Mouse (Mus musculus): Measurements from ENCODE around the gene Iqch. TPM values are rescaled to one million over a fixed set of nuclear protein-coding genes. Genes with fewer than 3 reads are reported as not detected.

The Iqch gene
- total and polyA plus RNA-seq, 3 experiments = 0.06 TPM; not detected in 2

DNA sequence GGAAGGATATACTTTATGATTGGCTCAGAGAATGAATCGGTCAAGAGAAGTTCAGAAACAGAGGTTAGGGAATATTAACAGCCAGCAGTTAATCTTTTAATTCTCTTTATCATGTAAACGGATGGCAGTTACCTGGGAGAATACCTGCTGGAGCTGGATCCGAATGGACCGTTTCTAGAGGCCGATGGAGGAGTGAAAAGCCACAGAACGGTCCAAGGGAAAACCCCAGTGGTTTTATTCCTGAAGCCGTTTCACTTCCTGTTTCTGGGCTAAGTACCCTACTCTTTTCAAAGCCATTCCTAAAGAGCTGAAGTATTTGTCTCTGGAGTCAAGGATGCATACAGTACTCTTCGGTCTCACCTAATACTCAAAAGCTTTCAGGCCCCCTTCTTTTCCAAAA lies 102.4 kb downstream of the Iqch start:
- Histone ChIP-seq H3K9ac (ENCODE audit: low read depth, low read length) (no peak overlapping the region), H3K27ac (no peak overlapping the region), H3K79me2 (replicated peaks; ENCODE audit: control insufficient read depth, insufficient read depth, low read length) (no peaks in the 10 kb centered on the region), H3K36me3 (ENCODE audit: control insufficient read depth, insufficient read depth, low read length) (no peaks in the 10 kb centered on the region), H3K4me1 (ENCODE audit: control insufficient read depth, insufficient read depth, low read length) (no peaks in the 10 kb centered on the region), H3K4me3 (no peak overlapping the region), H3K27me3 (ENCODE audit: control insufficient read depth, insufficient read depth, low read length) (no peaks in the 10 kb centered on the region)
- intact Hi-C loops (cut with DNase I) = no loop called here
- whole genome bisulfite sequencing = 77% methylated on average over 8 of the region's 8 CpGs
- DNase-seq = no peak
- TF ChIP-seq CTCF (IDR thresholded peaks at IDR 0.05) (no peak), POLR2A (IDR thresholded peaks at IDR 0.05; ENCODE audit: insufficient read depth, low read depth, low read length) (no peak), EP300 (IDR thresholded peaks at IDR 0.05; ENCODE audit: insufficient read depth, low read depth, low read length) (no peak)

DNA sequence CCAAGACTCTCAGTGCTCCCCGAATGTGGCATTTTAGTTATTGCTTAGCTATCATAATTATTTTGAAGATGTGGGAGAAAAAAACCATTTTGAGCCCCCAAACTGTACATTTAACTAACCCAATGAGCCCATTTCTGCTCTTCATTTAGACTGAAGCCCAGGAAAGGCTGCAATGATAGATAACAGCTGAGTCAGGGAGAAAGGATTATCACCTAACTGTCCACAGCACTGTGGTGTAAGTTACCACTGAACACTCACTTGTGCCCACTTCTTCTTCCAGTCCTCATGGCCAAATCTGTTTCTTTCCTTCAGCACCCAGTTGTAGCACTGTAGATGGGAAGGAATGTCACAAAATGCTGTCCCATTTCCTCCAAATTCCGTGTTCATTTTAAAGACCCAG lies 106.5 kb downstream of the Iqch start:
- Histone ChIP-seq H3K4me1 (ENCODE audit: control insufficient read depth, insufficient read depth, low read length) (no peaks in the 10 kb centered on the region), H3K27ac (no peak overlapping the region), H3K79me2 (replicated peaks; ENCODE audit: control insufficient read depth, insufficient read depth, low read length) (no peaks in the 10 kb centered on the region), H3K27me3 (ENCODE audit: control insufficient read depth, insufficient read depth, low read length) (no peaks in the 10 kb centered on the region), H3K9ac (ENCODE audit: low read depth, low read length) (no peak overlapping the region), H3K36me3 (ENCODE audit: control insufficient read depth, insufficient read depth, low read length) (no peaks in the 10 kb centered on the region), H3K4me3 (no peak overlapping the region)
- TF ChIP-seq CTCF (IDR thresholded peaks at IDR 0.05) (no peak), EP300 (IDR thresholded peaks at IDR 0.05; ENCODE audit: insufficient read depth, low read depth, low read length) (no peak), POLR2A (IDR thresholded peaks at IDR 0.05; ENCODE audit: insufficient read depth, low read depth, low read length) (no peak)
- DNase-seq = no peak
- 69% methylated on average over 2 of the region's 2 CpGs for WGBS
- intact Hi-C loops (cut with DNase I) = no loop called here

DNA sequence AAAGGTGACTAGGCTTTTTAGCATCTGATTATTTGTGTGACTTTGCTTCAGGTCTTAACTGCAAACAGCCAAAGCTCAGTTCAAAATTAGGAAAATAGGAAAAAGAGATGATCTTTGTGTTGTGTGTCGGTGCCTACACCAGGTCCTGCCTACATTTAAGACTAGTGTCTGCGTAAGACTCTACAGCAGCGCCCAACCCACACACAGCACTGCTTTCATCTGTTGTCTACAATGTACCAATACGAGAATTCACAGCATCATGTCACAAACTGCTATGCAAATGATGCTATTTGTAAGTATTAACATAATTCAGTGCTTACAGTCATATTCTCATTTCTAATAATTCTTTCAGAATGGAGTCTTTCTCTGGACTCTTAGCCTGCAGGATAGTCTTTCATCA lies 108.5 kb downstream of the Iqch start:
- Histone ChIP-seq H3K4me1 (ENCODE audit: control insufficient read depth, insufficient read depth, low read length) (no peaks in the 10 kb centered on the region), H3K9ac (ENCODE audit: low read depth, low read length) (no peak overlapping the region), H3K27me3 (ENCODE audit: control insufficient read depth, insufficient read depth, low read length) (no peaks in the 10 kb centered on the region), H3K27ac (no peak overlapping the region), H3K79me2 (replicated peaks; ENCODE audit: control insufficient read depth, insufficient read depth, low read length) (no peaks in the 10 kb centered on the region), H3K4me3 (no peak overlapping the region), H3K36me3 (ENCODE audit: control insufficient read depth, insufficient read depth, low read length) (no peaks in the 10 kb centered on the region)
- 89% methylated on average over 4 of the region's 4 CpGs for WGBS
- intact Hi-C loops (cut with DNase I) = no loop called here
- no peak for TF ChIP-seq POLR2A (IDR thresholded peaks at IDR 0.05; ENCODE audit: insufficient read depth, low read depth, low read length)
- TF ChIP-seq CTCF (IDR thresholded peaks at IDR 0.05) = no peak
- no peak for DNase-seq

DNA sequence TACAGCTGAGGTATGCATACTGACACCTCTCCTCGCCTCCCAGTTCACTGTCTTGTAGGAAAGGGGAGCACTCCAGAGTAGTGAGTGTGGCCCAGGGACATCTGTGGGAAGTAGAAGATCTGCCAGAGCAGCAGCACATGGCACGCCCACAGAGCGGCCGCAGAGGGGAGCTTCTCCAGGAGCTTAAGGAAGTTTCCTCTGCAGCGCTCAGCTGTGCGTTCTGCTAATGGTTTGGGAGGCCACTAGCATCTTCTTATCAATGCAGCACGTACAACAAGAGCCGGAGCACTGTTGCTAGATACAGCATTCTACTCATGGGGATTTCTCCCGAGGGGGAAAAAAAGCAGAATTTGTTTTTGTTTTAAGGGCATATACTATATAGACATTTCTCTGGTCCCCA lies 110.0 kb downstream of the Iqch start:
- Histone ChIP-seq H3K27ac (no peak overlapping the region), H3K27me3 (ENCODE audit: control insufficient read depth, insufficient read depth, low read length) (no peaks in the 10 kb centered on the region), H3K4me1 (ENCODE audit: control insufficient read depth, insufficient read depth, low read length) (no peaks in the 10 kb centered on the region), H3K79me2 (replicated peaks; ENCODE audit: control insufficient read depth, insufficient read depth, low read length) (no peaks in the 10 kb centered on the region), H3K36me3 (ENCODE audit: control insufficient read depth, insufficient read depth, low read length) (no peaks in the 10 kb centered on the region), H3K9ac (ENCODE audit: low read depth, low read length) (no peak overlapping the region), H3K4me3 (no peak overlapping the region)
- no peak for DNase-seq
- intact Hi-C loops (cut with DNase I) = no loop called here
- no peak for TF ChIP-seq EP300 (IDR thresholded peaks at IDR 0.05; ENCODE audit: insufficient read depth, low read depth, low read length)
- no peak for TF ChIP-seq CTCF (IDR thresholded peaks at IDR 0.05)
- TF ChIP-seq POLR2A (IDR thresholded peaks at IDR 0.05; ENCODE audit: insufficient read depth, low read depth, low read length) = no peak
- 12% methylated on average over 9 of the region's 9 CpGs for WGBS

DNA sequence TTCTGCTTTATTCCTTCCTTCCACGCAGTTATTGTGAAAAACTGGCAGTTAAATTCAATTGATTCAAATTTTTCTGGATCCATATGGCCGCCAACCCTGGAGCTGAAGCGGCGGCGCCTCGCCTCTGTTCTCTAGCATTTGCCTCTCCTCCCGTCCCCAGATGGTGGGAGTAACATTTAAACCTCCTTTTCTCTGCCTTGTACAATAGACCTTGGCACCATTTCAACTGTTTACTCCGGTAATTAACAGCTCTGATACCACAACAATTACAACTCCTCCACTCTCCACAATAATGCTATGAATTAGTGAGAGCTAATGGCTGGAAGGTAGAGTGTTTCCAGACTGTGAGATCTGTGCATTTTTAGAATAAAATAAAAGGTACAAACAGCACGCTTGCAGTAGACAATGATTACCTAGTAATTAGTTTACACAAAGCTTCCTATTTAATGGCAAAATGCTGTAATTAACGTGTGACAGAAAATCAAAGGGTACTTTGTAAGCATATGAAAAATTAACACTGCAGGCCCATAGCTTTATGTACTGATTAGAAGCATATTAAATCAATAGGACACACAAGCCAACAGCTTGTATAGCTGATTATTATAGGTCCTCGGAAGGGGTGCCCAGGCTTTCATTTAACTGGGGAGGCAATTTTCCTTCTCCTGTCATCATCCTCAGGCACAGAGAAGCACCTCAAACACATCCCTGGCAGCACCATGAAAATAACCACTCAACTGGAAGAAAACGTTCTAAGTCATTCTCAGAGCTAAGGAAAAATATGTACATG lies 111.6 kb downstream of the Iqch start:
- intact Hi-C loops (cut with DNase I) = no loop called here
- Histone ChIP-seq H3K27ac (no peak overlapping the region), H3K4me3 (no peak overlapping the region), H3K27me3 (ENCODE audit: control insufficient read depth, insufficient read depth, low read length) (no peaks in the 10 kb centered on the region), H3K79me2 (replicated peaks; ENCODE audit: control insufficient read depth, insufficient read depth, low read length) (no peaks in the 10 kb centered on the region), H3K36me3 (ENCODE audit: control insufficient read depth, insufficient read depth, low read length) (no peaks in the 10 kb centered on the region), H3K9ac (ENCODE audit: low read depth, low read length) (no peak overlapping the region), H3K4me1 (ENCODE audit: control insufficient read depth, insufficient read depth, low read length) (no peaks in the 10 kb centered on the region)
- 62% methylated on average over 12 of the region's 12 CpGs for WGBS
- TF ChIP-seq CTCF (IDR thresholded peaks at IDR 0.05) (no peak), EP300 (IDR thresholded peaks at IDR 0.05; ENCODE audit: insufficient read depth, low read depth, low read length) (no peak), POLR2A (IDR thresholded peaks at IDR 0.05; ENCODE audit: insufficient read depth, low read depth, low read length) (no peak)
- DNase-seq = no peak

DNA sequence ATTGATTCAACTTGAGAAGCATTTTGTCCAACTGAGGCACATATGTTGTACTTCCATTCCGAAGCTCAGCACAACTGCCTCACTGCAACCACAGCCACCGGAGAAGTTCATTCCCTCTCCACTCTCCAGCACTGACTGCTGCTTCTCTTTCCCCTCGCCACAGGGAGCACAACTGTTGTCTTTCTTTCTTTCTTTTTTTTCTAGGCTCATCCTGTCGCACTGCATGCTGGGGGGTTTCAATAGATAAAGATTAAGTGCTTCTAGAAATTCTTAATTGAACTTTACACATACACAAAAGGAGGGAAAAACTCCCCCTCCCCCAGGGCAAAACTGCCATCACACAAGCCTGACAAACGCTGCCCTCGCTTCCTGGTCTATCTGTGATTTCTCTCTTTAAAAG lies 113.1 kb downstream of the Iqch start:
- Histone ChIP-seq H3K27ac (no peak overlapping the region), H3K27me3 (ENCODE audit: control insufficient read depth, insufficient read depth, low read length) (no peaks in the 10 kb centered on the region), H3K4me1 (ENCODE audit: control insufficient read depth, insufficient read depth, low read length) (no peaks in the 10 kb centered on the region), H3K9ac (ENCODE audit: low read depth, low read length) (no peak overlapping the region), H3K36me3 (ENCODE audit: control insufficient read depth, insufficient read depth, low read length) (no peaks in the 10 kb centered on the region), H3K4me3 (no peak overlapping the region), H3K79me2 (replicated peaks; ENCODE audit: control insufficient read depth, insufficient read depth, low read length) (no peaks in the 10 kb centered on the region)
- intact Hi-C loops (cut with DNase I) = no loop called here
- 75% methylated on average over 6 of the region's 6 CpGs for WGBS
- no peak for DNase-seq
- TF ChIP-seq POLR2A (IDR thresholded peaks at IDR 0.05; ENCODE audit: insufficient read depth, low read depth, low read length) (no peak), CTCF (IDR thresholded peaks at IDR 0.05) (no peak), EP300 (IDR thresholded peaks at IDR 0.05; ENCODE audit: insufficient read depth, low read depth, low read length) (no peak)

Measured in heart, adult 2 months (tissue).